Mouse (Mus musculus): ENCODE measurements around the gene Rnf224.

GRCm38 (mm10) chr2:25278928-25279882 lies 42.6 kb upstream of the Rnf224 start:
- no peak for TF ChIP-seq EP300 (IDR thresholded peaks at IDR 0.05; ENCODE audit: low read depth)
- TF ChIP-seq CTCF (IDR thresholded peaks at IDR 0.05; ENCODE audit: low read depth), result peak; percentile 83

Data from heart, postnatal 0 days (tissue).